Mouse (Mus musculus) thymus, adult 2 months (tissue): Measurements from ENCODE around the gene Rundc1. TPM values are rescaled to one million over a fixed set of nuclear protein-coding genes. Genes with fewer than 3 reads are reported as not detected.

Experiments
- DNase-seq: peaks from one replicate; pipeline ENCODE4 v3.0.0; 2021
- H3K27ac ChIP-seq: fragments of 200-500 bp; 2 replicates; pipeline ENCODE4 v1.5.1; 2012; ENCODE audit warnings: low read length, control low read depth; ENCODE audit not compliant: control insufficient read depth, insufficient read depth
- H3K27me3 ChIP-seq: fragments of 200-500 bp; 2 replicates; pipeline ENCODE4 v1.6.1; 2012; ENCODE audit warnings: mild to moderate bottlenecking, low read length, moderate library complexity, mixed read lengths; ENCODE audit not compliant: control insufficient read depth, insufficient read depth
- H3K36me3 ChIP-seq: fragments of 200-500 bp; 2 replicates; pipeline ENCODE4 v1.6.1; 2012; ENCODE audit warnings: mild to moderate bottlenecking, low read length, moderate library complexity; ENCODE audit not compliant: control insufficient read depth, insufficient read depth
- H3K4me1 ChIP-seq: fragments of 200-500 bp; replicated peaks from 2 replicates; pipeline ENCODE4 v1.6.1; 2012; ENCODE audit warnings: low read length; ENCODE audit not compliant: control insufficient read depth, insufficient read depth
- H3K4me3 ChIP-seq: fragments of 200-500 bp; 2 replicates; pipeline ENCODE4 v1.5.1; 2012; ENCODE audit warnings: mild to moderate bottlenecking, low read length, control low read depth, moderate library complexity; ENCODE audit not compliant: control insufficient read depth, insufficient read depth
- CTCF ChIP-seq: fragments of 200-500 bp; IDR thresholded peaks from 2 replicates; pipeline ENCODE4 v1.5.1; 2012; ENCODE audit warnings: mild to moderate bottlenecking, control low read depth, low read length, moderate library complexity, borderline replicate concordance; ENCODE audit not compliant: control insufficient read depth, poor library complexity, insufficient read depth; ENCODE audit errors: extremely low read depth
- POLR2A ChIP-seq: fragments of 200-500 bp; IDR thresholded peaks from 2 replicates; pipeline ENCODE4 v1.6.1; 2012; ENCODE audit warnings: mild to moderate bottlenecking, low read length, control low read depth, moderate library complexity; ENCODE audit not compliant: control insufficient read depth, poor library complexity, insufficient read depth; ENCODE audit errors: extremely low read depth
- WGBS: fragments of 180-500 bp; shearing (Covaris S2); methylation state at CpG from one replicate; pipeline ENCODE4 v1.1.7; 2018; 5-methylcytosine and 5-hydroxymethylcytosine counted together
- polyA plus RNA-seq: library from polyadenylated mRNA; depleted of rRNA; stranded (reverse); fragments of >200 nt; gene quantifications from 2 replicates; pipeline ENCODE4 v1.2.3, GENCODE M21; 2012

The Rundc1 gene
- polyA plus RNA-seq, 1 experiment = 28.5 TPM

DNA sequence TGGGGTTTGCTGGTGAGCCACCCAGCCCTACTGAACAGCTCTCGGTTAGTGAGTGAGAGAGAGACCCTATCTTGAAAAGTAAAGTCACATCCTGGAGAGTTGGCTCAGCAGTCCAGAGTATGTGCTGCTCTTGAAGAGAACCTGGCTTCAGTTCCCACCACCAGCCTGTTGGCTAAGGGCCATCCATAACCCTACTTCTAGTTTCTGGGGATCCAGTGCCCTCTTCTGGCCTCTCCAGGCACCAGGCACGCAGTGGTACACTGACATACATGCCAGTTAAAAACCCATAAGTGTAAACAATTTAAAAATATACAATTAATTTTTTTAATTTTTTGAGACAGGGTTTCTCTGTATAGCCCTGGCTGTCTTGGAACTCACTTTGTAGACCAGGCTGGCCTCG lies 25.5 kb downstream of the Rundc1 start:
- Histone ChIP-seq H3K4me3 (no peak overlapping the region), H3K27me3 (no peaks in the 10 kb centered on the region), H3K4me1 (peaks cover 16% of the 10 kb centered on the region), H3K27ac (no peak overlapping the region), H3K36me3 (no peaks in the 10 kb centered on the region)
- WGBS = 86% methylated on average over 3 of the region's 3 CpGs
- peak; percentile 36 for DNase-seq
- TF ChIP-seq POLR2A (no peak), CTCF (no peak)

DNA sequence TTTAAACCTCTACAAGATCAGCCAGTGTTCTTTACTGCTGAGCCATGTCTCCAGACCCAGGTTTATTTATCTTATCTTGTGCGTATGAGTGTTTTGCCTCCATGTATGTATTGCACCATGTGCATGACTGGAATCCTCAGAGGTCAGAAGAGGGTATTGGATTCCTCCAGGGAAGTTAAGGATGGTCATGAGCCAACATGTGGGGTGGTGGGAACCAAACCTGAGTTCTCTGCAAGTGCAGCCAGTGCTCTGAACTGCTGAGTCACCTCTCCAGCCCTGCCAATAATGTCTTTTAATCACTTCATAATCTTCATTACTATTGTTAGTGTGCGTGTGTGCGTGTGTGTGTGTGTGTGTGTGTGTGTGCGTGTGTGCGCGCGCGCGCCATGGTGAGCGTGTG lies 26.7 kb downstream of the Rundc1 start:
- H3K4me3 ChIP-seq = no peak overlapping the region
- WGBS = 94% methylated on average over 10 of the region's 10 CpGs
- H3K27me3 ChIP-seq = no peaks in the 10 kb centered on the region
- no peaks in the 10 kb centered on the region for H3K36me3 ChIP-seq
- DNase-seq = no peak
- H3K4me1 ChIP-seq = peaks cover 16% of the 10 kb centered on the region
- no peak overlapping the region for H3K27ac ChIP-seq
- TF ChIP-seq CTCF (no peak), POLR2A (no peak)

DNA sequence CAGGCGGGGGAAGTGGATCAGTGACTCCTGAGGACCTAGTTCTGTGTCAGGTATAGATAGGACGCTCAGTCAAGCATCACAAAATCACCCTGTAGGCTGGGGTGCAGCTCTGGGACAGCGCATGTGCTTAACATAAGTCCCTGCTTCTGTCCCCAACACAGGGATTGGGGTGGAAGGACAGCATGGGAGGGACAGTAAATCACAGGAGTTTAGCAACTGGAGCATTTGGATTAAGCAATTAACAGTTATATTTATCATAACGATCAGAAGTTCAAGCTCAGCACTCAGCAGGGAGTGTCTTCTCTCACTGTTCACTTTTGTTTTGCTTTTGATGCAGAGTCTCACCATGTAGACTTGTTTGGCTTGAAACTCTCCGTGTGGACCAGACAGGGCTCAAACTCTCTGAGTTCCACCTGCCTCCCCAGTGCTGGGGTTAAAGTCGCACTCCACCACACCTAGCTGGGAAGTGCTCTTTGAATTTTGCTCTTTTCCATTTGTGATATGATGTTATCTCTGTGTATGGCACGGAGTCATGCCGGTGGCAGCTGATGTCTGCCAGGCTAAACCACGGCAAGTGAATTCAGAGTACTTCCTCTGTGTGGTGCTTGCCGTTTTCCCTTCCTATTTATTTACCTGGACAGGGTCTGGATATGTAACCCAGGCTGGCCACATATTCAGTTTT lies 27.3 kb downstream of the Rundc1 start:
- WGBS = 53% methylated on average over 10 of the region's 10 CpGs
- Histone ChIP-seq H3K4me3 (no peak overlapping the region), H3K27ac (no peak overlapping the region)

DNA sequence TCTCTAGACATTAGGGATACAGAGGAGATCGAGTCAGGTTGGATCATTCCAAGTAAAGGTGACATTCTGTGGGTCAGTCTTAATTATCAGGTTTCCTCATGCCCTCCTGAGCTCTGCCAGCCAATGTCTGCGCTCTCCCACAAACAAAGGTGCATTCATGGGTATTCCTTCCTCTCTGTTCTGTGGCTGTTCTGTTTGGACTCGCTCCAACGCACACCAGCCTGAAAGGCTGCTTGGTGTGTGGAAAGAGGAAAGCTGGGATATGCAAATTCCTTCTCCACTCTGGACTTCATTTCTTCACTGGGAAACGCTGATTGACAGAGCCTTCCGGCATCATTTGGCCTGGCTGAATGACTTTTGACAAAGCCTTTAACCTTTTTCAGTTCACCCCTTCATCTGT lies 29.8 kb downstream of the Rundc1 start:
- TF ChIP-seq CTCF (no peak), POLR2A (no peak)
- Histone ChIP-seq H3K27ac (no peak overlapping the region), H3K27me3 (no peaks in the 10 kb centered on the region), H3K36me3 (peaks cover 20% of the 10 kb centered on the region), H3K4me3 (no peak overlapping the region), H3K4me1 (peaks cover 2% of the 10 kb centered on the region; the same call in 1 of the 2 replicates)
- 88% methylated on average over 6 of the region's 6 CpGs for WGBS
- no peak for DNase-seq

More for the DNA sequence above, 27.3 kb downstream of the Rundc1 start:
- Histone ChIP-seq H3K27me3 (no peaks in the 10 kb centered on the region), H3K36me3 (peaks cover 1% of the 10 kb centered on the region; the same call in 1 of the 2 replicates), H3K4me1 (peaks cover 16% of the 10 kb centered on the region)
- TF ChIP-seq POLR2A (no peak), CTCF (no peak)
- no peak for DNase-seq

DNA sequence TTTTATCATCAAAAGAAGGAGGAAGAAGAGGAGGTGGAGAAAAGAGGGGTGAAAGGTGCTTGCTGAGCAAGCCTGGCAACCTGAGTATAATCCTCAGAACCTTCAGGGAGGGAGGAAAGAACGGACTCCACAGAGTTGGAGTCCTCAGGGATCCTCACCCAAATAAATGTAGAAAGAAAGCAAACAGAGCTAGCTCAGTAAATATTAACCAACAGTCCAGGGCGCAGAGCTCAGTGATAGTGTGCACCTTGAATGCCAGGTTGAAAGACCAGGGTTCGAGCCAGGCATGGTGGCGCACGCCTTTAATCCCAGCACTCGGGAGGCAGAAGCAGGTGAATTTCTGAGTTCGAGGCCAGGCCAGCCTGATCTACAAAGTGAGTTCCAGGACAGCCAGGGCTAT lies 30.7 kb downstream of the Rundc1 start:
- no peaks in the 10 kb centered on the region for H3K27me3 ChIP-seq
- no peak for DNase-seq
- H3K27ac ChIP-seq = no peak overlapping the region
- H3K4me3 ChIP-seq = no peak overlapping the region
- H3K4me1 ChIP-seq = peaks cover 2% of the 10 kb centered on the region; the same call in 1 of the 2 replicates
- peaks cover 23% of the 10 kb centered on the region for H3K36me3 ChIP-seq
- TF ChIP-seq POLR2A (no peak), CTCF (no peak)
- WGBS = 97% methylated on average over 7 of the region's 7 CpGs

DNA sequence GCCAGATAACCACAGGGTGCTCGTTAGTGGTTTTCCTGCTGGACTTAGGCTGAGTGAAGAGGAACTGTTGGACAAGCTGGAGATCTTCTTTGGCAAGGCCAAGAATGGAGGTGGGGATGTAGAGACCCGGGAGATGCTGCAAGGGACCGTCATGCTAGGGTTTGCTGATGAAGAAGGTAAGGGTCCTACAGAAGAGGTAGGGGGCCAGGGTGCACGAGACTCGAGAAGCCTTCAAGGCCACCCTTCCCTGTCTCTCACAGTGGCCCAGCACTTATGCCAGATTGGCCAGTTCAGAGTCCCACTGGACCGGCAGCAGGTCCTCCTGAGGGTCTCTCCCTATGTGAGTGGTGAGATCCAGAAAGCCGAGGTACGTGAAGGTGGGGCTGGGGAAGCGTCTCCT lies 32.7 kb downstream of the Rundc1 start:
- TF ChIP-seq CTCF (no peak), POLR2A (no peak)
- H3K36me3 ChIP-seq = peaks cover 23% of the 10 kb centered on the region
- H3K27ac ChIP-seq = no peak overlapping the region
- no peak overlapping the region for H3K4me3 ChIP-seq
- H3K27me3 ChIP-seq = no peaks in the 10 kb centered on the region
- DNase-seq = no peak
- no peaks in the 10 kb centered on the region for H3K4me1 ChIP-seq
- WGBS = 95% methylated on average over 9 of the region's 9 CpGs

DNA sequence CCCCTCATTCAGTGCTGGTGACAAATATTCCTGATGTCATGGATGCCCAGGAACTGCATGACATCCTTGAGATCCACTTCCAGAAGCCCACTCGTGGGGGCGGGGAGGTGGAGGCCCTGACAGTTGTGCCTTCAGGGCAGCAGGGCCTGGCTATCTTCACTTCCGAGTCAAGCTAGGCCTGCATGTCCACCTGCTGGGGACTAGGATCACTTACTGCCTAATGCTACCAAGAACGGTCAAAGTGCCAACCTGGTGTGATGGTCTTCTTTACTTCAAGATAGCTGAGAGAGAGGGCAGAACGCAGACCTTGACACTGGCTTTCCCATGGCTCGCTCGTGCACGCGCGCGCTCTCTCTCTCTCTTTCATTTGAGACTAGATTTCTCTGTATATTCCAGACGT lies 33.3 kb downstream of the Rundc1 start:
- Histone ChIP-seq H3K36me3 (peaks cover 23% of the 10 kb centered on the region), H3K4me1 (no peaks in the 10 kb centered on the region), H3K27ac (no peak overlapping the region), H3K27me3 (no peaks in the 10 kb centered on the region), H3K4me3 (no peak overlapping the region)
- no peak for DNase-seq
- 97% methylated on average over 12 of the region's 12 CpGs for WGBS
- TF ChIP-seq CTCF (no peak), POLR2A (no peak)
